Mouse (Mus musculus) liver, adult 2 months (tissue): ENCODE results near the gene Fam174a.

ENCODE experiments used
- CTCF ChIP-seq: fragments of 200-500 bp; IDR thresholded peaks from 2 replicates; pipeline ENCODE4 v1.5.1; 2011; ENCODE audit warnings: low read depth, low read length, control low read depth
- POLR2A ChIP-seq: fragments of 200-500 bp; IDR thresholded peaks from 2 replicates; pipeline ENCODE4 v1.6.1; 2011; ENCODE audit warnings: low read length, control low read depth; ENCODE audit not compliant: insufficient read depth; ENCODE audit errors: extremely low read depth

DNA sequence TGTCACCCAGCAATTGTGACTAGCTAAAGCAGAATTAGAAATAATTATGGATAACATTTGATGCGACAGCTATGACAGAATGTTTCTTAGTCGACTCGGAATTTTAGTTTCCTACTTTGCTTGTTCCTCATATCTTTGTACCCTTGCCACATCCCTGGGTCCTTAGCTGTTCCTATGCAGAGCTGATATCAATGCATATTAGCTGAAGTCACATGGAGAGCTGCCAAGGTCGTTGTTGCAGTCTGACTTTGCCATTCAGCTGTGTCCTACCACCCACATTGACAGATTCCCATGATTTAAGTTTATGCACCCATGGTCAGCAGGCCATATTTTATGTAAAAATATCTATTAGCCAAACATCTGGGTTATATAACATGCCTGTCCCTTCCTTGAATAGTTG lies 43.5 kb downstream of the Fam174a start:
- TF ChIP-seq CTCF (no peak), POLR2A (no peak)
